Mouse (Mus musculus) ES-E14 (cell line): ENCODE measurements around the gene Gopc.

Experiments
- HCFC1 ChIP-seq: IDR thresholded peaks from 2 replicates; pipeline ENCODE4 v1.6.1; 2012; ENCODE audit warnings: low read length, inconsistent platforms, borderline replicate concordance; ENCODE audit not compliant: insufficient read depth
- ZC3H11A ChIP-seq: IDR thresholded peaks from 2 replicates; pipeline ENCODE4 v1.6.1; 2012; ENCODE audit warnings: low read depth, mild to moderate bottlenecking, inconsistent platforms, low read length, borderline replicate concordance
- ZNF384 ChIP-seq: IDR thresholded peaks from 2 replicates; pipeline ENCODE4 v1.6.1; 2012; ENCODE audit warnings: low read depth, low read length, inconsistent platforms

GRCm38 (mm10) chr10:52415020-52415419, 33.1 kb upstream of the Gopc start:
- TF ChIP-seq HCFC1 (no peak), ZNF384 (no peak), ZC3H11A (no peak)
